Mouse (Mus musculus) small intestine, adult 2 months (tissue): ENCODE measurements around the gene Kcnk3.

Source experiments
- CTCF ChIP-seq: fragments of 200-500 bp; IDR thresholded peaks from 2 replicates; pipeline ENCODE4 v1.5.1; 2012; ENCODE audit warnings: low read depth, mild to moderate bottlenecking, control low read depth, inconsistent platforms, low read length, moderate library complexity, mixed read lengths; ENCODE audit not compliant: insufficient replicate concordance, insufficient read length; ENCODE audit errors: extremely low read depth
- POLR2A ChIP-seq: fragments of 200-500 bp; IDR thresholded peaks from 2 replicates; pipeline ENCODE4 v1.6.1; 2012; ENCODE audit warnings: low read depth, mild to moderate bottlenecking, control low read depth, inconsistent platforms, low read length, moderate library complexity

GRCm38 (mm10) chr5:30612575-30612974 is 24.6 kb downstream of the Kcnk3 start:
- no peak for TF ChIP-seq CTCF
- no peak for TF ChIP-seq POLR2A
